In genomic region chr1:118776594-118777441, GRCm38 (mm10) we compare ENCODE assay signal across 11 mouse cellular contexts.
A peak's percentile ranks its signal among the peaks of the same experiment; 100 is the strongest.
DNase-seq lines count a peak whose midpoint lies in the region; ATAC-seq and TF ChIP-seq lines count a peak whose summit lies in the region.
"Had no signal": no experiment of that assay in that cellular context is flagged by ENCODE, and none has a peak within 500 bp of the region (broad histone marks: within the 10 kb centered on the region; RNA-seq: fewer than 3 reads in every experiment).

No protein-coding gene starts in this region.

- no peak for TF ChIP-seq CTCF in brain, embryonic 14.5 days (IDR thresholded peaks at IDR 0.05; ENCODE audit: borderline replicate concordance, extremely low read depth, insufficient read depth, insufficient read length)

- no peak overlapping the region for H3K9ac ChIP-seq in hindbrain, embryonic 12.5 days

- ATAC-seq in hindbrain, embryonic 12.5 days (ENCODE audit: low FRiP score): peak; percentile 94

- DNase-seq in layer of hippocampus, adult 9-11 months: peak; percentile 20
- no peak for DNase-seq in layer of hippocampus, adult 11-12 months (ENCODE audit: low spot score)
- peak; percentile 91 for DNase-seq in brain, embryonic 14.5 days (ENCODE audit: low read depth)
- peak; percentile 59 for DNase-seq in neural tube, embryonic 10.5 days (ENCODE audit: extremely low spot score, low spot score)
- DNase-seq in heart, postnatal 10 days: no peak
- DNase-seq in Muller cell, postnatal 12 days (ENCODE audit: inconsistent ontology term): no peak
- no peak for DNase-seq in adrenal gland, adult 8-10 months
- DNase-seq: cerebellum, adult 2 months had no signal

- H3K4me2 ChIP-seq in hindbrain, embryonic 12.5 days (replicated peaks): 0 out of 2 replicates have a peak overlapping the region, but pooled peaks have one; percentile 8

- 31% methylated on average over 10 of the region's 10 CpGs for WGBS in hindbrain, embryonic 12.5 days

- H3K27me3 ChIP-seq in hindbrain, embryonic 12.5 days: peaks cover 3% of the 10 kb centered on the region

- no peaks in the 10 kb centered on the region for H3K9me3 ChIP-seq in hindbrain, embryonic 12.5 days (replicated peaks)

- intact Hi-C loops in heart, postnatal 10 days (cut with DNase I): no loop called here

- H3K4me1 ChIP-seq in hindbrain, embryonic 12.5 days: peaks cover 15% of the 10 kb centered on the region
- H3K4me1 ChIP-seq: megakaryocyte, embryonic 14.5 days had no signal

- no peak overlapping the region for H3K4me3 ChIP-seq in hindbrain, embryonic 12.5 days
- H3K4me3 ChIP-seq: left cerebral cortex, adult 2 months; megakaryocyte, embryonic 14.5 days had no signal

- H3K27ac ChIP-seq in hindbrain, embryonic 12.5 days: peak overlapping the region; percentile 68
- H3K27ac ChIP-seq: left cerebral cortex, adult 2 months had no signal

- TF ChIP-seq POLR2A in brain, embryonic 14.5 days (IDR thresholded peaks at IDR 0.05; ENCODE audit: borderline replicate concordance, extremely low read depth, insufficient read depth, insufficient read length, poor library complexity, severe bottlenecking): no peak

- no peaks in the 10 kb centered on the region for H3K36me3 ChIP-seq in hindbrain, embryonic 12.5 days

Comparison
In these comparisons a context has a peak if more than half of its experiments do, and no peak if none do; other contexts are left out.
1. DNase-seq: peak in layer of hippocampus, adult 9-11 months (single experiment), brain, embryonic 14.5 days (single experiment) and neural tube, embryonic 10.5 days (single experiment); none in layer of hippocampus, adult 11-12 months (single experiment), heart, postnatal 10 days (0 of 2), Muller cell, postnatal 12 days (single experiment) and adrenal gland, adult 8-10 months (single experiment).